Mouse (Mus musculus): ENCODE measurements around the gene Cgas.

DNA sequence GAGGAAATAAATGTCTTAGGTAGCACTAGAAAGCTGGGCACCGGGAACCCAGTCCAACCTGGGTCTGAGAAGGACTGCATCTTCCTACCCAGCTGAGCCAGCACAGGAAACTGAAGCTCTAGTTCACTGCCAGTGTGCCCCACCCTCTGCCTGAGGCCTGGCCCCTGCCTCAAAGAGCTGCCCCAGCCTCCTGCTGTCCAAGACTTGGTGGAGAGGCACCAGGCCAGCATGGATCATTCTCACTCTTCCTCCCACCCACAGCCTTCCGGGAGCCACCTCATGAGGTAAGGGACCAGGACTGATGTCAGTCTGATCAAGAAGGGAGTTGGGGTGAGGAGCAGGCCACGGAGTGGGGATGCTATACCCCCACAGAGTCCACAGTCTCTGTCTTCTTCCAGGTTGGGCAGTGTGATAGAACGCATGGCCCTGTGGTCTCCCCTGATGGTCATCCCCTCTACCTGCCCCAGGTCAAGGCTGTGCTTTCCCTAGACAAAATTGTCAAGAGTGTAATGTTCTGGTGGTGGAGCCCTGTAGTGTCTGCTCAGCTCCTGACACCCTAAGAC is 14.1 kb downstream of the Cgas start:
- no peak for TF ChIP-seq CHD2 (IDR thresholded peaks at IDR 0.05; ENCODE audit: low read depth, low read length)
- TF ChIP-seq HCFC1 (IDR thresholded peaks at IDR 0.05; ENCODE audit: borderline replicate concordance, insufficient read depth, low read length) = no peak

All from ES-E14 (cell line).